Mouse (Mus musculus): ENCODE measurements around the gene Lmo2.

- TF ChIP-seq GATA1 (IDR thresholded peaks at IDR 0.05; ENCODE audit: borderline replicate concordance, low read length) (no peak), CTCF (IDR thresholded peaks at IDR 0.05; ENCODE audit: low read depth, low read length) (no peak), GATA2 (IDR thresholded peaks at IDR 0.05; ENCODE audit: borderline replicate concordance, low read depth, low read length) (no peak), POLR2AphosphoS5 (IDR thresholded peaks at IDR 0.05; ENCODE audit: insufficient replicate concordance, low read depth, low read length) (no peak), TAL1 (conservative IDR thresholded peaks at IDR 0.05; ENCODE audit: low read depth, low read length) (no peak)
Observed at GRCm38 (mm10) chr2:103917375-103917774, 40.4 kb upstream of the Lmo2 start.

All from G1E (cell line).